Mouse (Mus musculus): ENCODE data around the gene Lhpp. TPM values are rescaled to one million over a fixed set of nuclear protein-coding genes. Genes with fewer than 3 reads are reported as not detected.

Gene Lhpp
- polyA plus RNA-seq, 1 experiment = 26.7 TPM

GRCm38 (mm10) chr7:132575623-132576022, 34.8 kb upstream of the Lhpp start:
- peak; percentile 83 to 84 for DNase-seq
- WGBS = under 1% methylated on average over 13 of the region's 13 CpGs
- H3K4me3 ChIP-seq (replicated peaks; ENCODE audit: insufficient read depth, low read depth, low read length) = peak overlapping the region; percentile 63
- H3K4me1 ChIP-seq (ENCODE audit: control insufficient read depth, insufficient read depth, low read length) = no peaks in the 10 kb centered on the region
- no peaks in the 10 kb centered on the region for H3K27me3 ChIP-seq (ENCODE audit: control insufficient read depth, insufficient read depth, low read length)
- peak overlapping the region; percentile 24; the same call in 1 of the 2 replicates for H3K27ac ChIP-seq (ENCODE audit: insufficient read depth, low read length)
- TF ChIP-seq CTCF (IDR thresholded peaks at IDR 0.05; ENCODE audit: borderline replicate concordance, insufficient read depth, low read depth, low read length) = peak; percentile 67
- peak; percentile 33; the same call in 1 of the 2 replicates for TF ChIP-seq POLR2A (IDR thresholded peaks at IDR 0.05; ENCODE audit: borderline replicate concordance, insufficient read depth, low read length)

DNA sequence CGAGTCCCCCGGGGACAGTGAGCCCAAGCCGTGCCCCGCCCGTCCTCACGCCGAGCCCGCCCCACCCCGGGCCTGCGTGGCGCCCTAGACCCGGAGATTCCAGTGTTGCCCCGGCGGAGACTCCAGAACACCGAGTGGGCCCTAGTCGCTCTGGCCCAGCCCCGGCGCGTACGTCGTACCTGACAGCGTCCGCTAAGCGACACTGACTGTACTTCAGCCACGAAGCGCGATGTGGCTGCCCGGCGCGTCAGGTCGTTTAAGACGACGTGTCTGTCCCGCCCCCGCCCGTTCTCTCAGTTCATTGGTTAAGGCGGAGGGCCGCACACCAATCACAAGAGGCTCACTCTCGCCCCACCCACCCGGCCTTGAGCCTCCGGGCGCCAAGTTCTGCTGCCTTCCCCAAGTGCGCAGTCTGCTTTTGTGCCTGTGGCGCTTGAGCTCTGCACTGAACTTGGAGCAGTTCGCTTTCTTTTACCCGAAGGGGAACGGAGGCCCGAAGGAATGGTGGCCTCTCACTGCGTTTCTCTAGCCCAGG, 34.3 kb upstream of the Lhpp start, which contains the start of gene Oat:
Gene Oat (minus strand): TSS at position 283 of the 535 bp plus-strand sequence.
- WGBS = 2% methylated on average over 49 of the region's 49 CpGs

GRCm38 (mm10) chr7:132576891-132577290, 33.5 kb upstream of the Lhpp start:
- no peak overlapping the region for H3K27ac ChIP-seq (ENCODE audit: insufficient read depth, low read length)
- TF ChIP-seq CTCF (IDR thresholded peaks at IDR 0.05; ENCODE audit: borderline replicate concordance, insufficient read depth, low read depth, low read length) (no peak), POLR2A (IDR thresholded peaks at IDR 0.05; ENCODE audit: borderline replicate concordance, insufficient read depth, low read length) (no peak)
- no peak for DNase-seq
- H3K27me3 ChIP-seq (ENCODE audit: control insufficient read depth, insufficient read depth, low read length) = no peaks in the 10 kb centered on the region
- WGBS = 68% methylated on average over 4 of the region's 4 CpGs
- no peak overlapping the region for H3K4me3 ChIP-seq (replicated peaks; ENCODE audit: insufficient read depth, low read depth, low read length)
- H3K4me1 ChIP-seq (ENCODE audit: control insufficient read depth, insufficient read depth, low read length) = no peaks in the 10 kb centered on the region

More for the DNA sequence above, 34.3 kb upstream of the Lhpp start, which contains the start of gene Oat:
- TF ChIP-seq POLR2A (IDR thresholded peaks at IDR 0.05; ENCODE audit: borderline replicate concordance, insufficient read depth, low read length) (peak; percentile 95), CTCF (IDR thresholded peaks at IDR 0.05; ENCODE audit: borderline replicate concordance, insufficient read depth, low read depth, low read length) (no peak)
- H3K4me3 ChIP-seq (replicated peaks; ENCODE audit: insufficient read depth, low read depth, low read length) = peak within 1 kb of the TSS; percentile 63
- H3K4me1 ChIP-seq (ENCODE audit: control insufficient read depth, insufficient read depth, low read length) = no peaks in the 10 kb centered on the region
- peak; percentile 94 to 95 for DNase-seq
- H3K27ac ChIP-seq (ENCODE audit: insufficient read depth, low read length) = peak within 1 kb of the TSS; percentile 27; the same call in 1 of the 2 replicates
- no peaks in the 10 kb centered on the region for H3K27me3 ChIP-seq (ENCODE audit: control insufficient read depth, insufficient read depth, low read length)

DNA sequence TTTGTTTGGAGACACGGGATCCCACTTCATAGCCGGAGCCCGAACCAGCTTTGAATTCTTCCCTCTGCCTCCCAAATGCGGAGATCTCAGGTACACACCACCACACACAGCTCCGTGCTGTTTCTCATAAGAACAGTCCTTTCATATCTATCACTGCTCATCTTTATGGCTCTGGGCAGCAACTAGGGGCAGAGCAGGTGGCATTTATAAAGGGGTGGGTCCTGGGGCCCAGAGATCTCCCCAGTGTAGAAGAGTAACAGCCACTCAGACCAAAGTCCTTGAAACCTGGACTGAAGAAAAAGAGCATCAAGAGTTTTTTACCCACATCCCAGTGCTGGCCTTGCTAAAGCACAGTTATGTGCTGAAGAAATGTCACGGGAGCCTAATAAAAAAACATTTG, 29.9 kb upstream of the Lhpp start:
- Histone ChIP-seq H3K4me1 (ENCODE audit: control insufficient read depth, insufficient read depth, low read length) (no peaks in the 10 kb centered on the region), H3K4me3 (replicated peaks; ENCODE audit: insufficient read depth, low read depth, low read length) (no peak overlapping the region), H3K27ac (ENCODE audit: insufficient read depth, low read length) (no peak overlapping the region), H3K27me3 (ENCODE audit: control insufficient read depth, insufficient read depth, low read length) (no peaks in the 10 kb centered on the region)
- no peak for DNase-seq
- TF ChIP-seq POLR2A (IDR thresholded peaks at IDR 0.05; ENCODE audit: borderline replicate concordance, insufficient read depth, low read length) (no peak), CTCF (IDR thresholded peaks at IDR 0.05; ENCODE audit: borderline replicate concordance, insufficient read depth, low read depth, low read length) (no peak)
- WGBS = 88% methylated on average over 6 of the region's 6 CpGs

DNA sequence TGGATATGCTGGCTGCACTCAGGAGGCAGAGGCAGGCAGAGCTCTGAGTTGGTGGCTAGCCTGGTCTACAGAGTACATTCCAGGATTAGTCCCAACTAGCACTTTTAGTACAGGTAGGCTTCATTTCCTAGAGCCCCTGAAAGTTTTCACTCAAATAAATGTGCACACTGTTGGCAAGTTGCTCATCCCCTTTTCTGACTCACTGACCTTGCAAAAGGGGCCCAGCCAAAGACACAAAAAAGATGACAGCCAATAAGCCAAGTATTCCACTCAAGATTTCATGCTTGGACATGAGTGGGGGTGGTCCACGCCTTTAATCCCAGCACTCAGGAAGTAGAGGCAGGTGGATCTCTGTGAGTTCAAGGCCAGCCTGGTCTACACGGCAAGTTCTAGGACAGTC, 29.0 kb upstream of the Lhpp start:
- H3K27ac ChIP-seq (ENCODE audit: insufficient read depth, low read length) = no peak overlapping the region
- DNase-seq = no peak
- H3K4me3 ChIP-seq (replicated peaks; ENCODE audit: insufficient read depth, low read depth, low read length) = no peak overlapping the region
- TF ChIP-seq CTCF (IDR thresholded peaks at IDR 0.05; ENCODE audit: borderline replicate concordance, insufficient read depth, low read depth, low read length) (no peak), POLR2A (IDR thresholded peaks at IDR 0.05; ENCODE audit: borderline replicate concordance, insufficient read depth, low read length) (no peak)
- WGBS = 85% methylated on average over 2 of the region's 2 CpGs
- no peaks in the 10 kb centered on the region for H3K4me1 ChIP-seq (ENCODE audit: control insufficient read depth, insufficient read depth, low read length)
- H3K27me3 ChIP-seq (ENCODE audit: control insufficient read depth, insufficient read depth, low read length) = no peaks in the 10 kb centered on the region

GRCm38 (mm10) chr7:132585695-132586491, 24.5 kb upstream of the Lhpp start:
- Histone ChIP-seq H3K4me1 (ENCODE audit: control insufficient read depth, insufficient read depth, low read length) (peaks cover 2% of the 10 kb centered on the region; the same call in 1 of the 2 replicates), H3K27ac (ENCODE audit: insufficient read depth, low read length) (no peak overlapping the region), H3K4me3 (replicated peaks; ENCODE audit: insufficient read depth, low read depth, low read length) (no peak overlapping the region), H3K27me3 (ENCODE audit: control insufficient read depth, insufficient read depth, low read length) (no peaks in the 10 kb centered on the region)
- no peak for TF ChIP-seq POLR2A (IDR thresholded peaks at IDR 0.05; ENCODE audit: borderline replicate concordance, insufficient read depth, low read length)
- no peak for TF ChIP-seq CTCF (IDR thresholded peaks at IDR 0.05; ENCODE audit: borderline replicate concordance, insufficient read depth, low read depth, low read length)
- no peak for DNase-seq
- WGBS = 65% methylated on average over 3 of the region's 3 CpGs

- Histone ChIP-seq H3K4me3 (replicated peaks; ENCODE audit: insufficient read depth, low read depth, low read length) (no peak overlapping the region), H3K4me1 (ENCODE audit: control insufficient read depth, insufficient read depth, low read length) (peaks cover 2% of the 10 kb centered on the region; the same call in 1 of the 2 replicates), H3K27me3 (ENCODE audit: control insufficient read depth, insufficient read depth, low read length) (no peaks in the 10 kb centered on the region), H3K27ac (ENCODE audit: insufficient read depth, low read length) (no peak overlapping the region)
- no peak for TF ChIP-seq POLR2A (IDR thresholded peaks at IDR 0.05; ENCODE audit: borderline replicate concordance, insufficient read depth, low read length)
- TF ChIP-seq CTCF (IDR thresholded peaks at IDR 0.05; ENCODE audit: borderline replicate concordance, insufficient read depth, low read depth, low read length) = no peak
- DNase-seq = no peak
- 84% methylated on average over 5 of the region's 5 CpGs for WGBS
Measured at GRCm38 (mm10) chr7:132587167-132587566, 23.3 kb upstream of the Lhpp start.
